Mouse (Mus musculus): ENCODE measurements around the gene Pola2.
A peak's percentile ranks its signal among the peaks of the same experiment; 100 is the strongest.

The Pola2 gene

DNA sequence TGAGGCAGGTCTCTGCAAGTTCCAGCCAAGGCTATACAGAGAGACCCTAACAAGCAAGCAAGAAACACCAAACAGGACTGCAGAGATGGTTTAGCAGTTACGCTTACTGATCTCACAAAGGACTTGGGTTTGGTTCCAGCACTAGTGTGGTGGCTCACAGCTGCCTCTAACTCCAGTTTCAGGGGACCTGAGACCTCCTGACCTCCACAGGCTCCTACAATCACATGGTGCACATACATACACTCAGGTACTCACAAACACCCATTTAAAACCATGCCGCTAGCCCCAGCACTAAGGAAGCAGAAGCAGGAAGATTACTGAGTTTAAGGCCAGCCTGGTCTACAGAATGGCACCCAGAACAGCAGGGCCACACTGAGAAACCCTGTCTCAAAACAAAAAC lies 802 bp upstream of the Pola2 start:
- DNase-seq = no peak

DNA sequence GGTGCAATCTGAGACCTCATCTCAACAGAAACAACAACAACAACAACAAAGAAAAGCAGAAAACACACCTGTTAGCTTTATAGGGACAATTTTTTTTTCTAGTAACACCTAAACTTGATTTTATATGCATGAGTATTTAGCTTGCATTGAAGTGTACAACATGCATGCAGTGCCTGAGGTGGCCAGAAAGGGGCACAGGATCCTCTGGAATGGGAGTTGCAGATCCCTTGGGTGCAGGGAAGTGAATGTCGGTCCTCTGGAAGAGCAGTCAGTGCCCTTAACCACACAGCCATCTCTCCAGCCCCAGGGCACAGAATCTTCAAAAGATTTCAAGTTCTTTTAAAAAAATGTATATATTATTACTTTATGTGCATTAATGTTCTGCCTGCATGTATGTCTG lies 1.4 kb downstream of the Pola2 start:
- DNase-seq = no peak

- no peak for DNase-seq
Observed at GRCm38 (mm10) chr19:5957371-5957770, 6.6 kb downstream of the Pola2 start.

- DNase-seq = peak; percentile 91 to 93
Observed at GRCm38 (mm10) chr19:5956685-5957084, 7.3 kb downstream of the Pola2 start.

DNA sequence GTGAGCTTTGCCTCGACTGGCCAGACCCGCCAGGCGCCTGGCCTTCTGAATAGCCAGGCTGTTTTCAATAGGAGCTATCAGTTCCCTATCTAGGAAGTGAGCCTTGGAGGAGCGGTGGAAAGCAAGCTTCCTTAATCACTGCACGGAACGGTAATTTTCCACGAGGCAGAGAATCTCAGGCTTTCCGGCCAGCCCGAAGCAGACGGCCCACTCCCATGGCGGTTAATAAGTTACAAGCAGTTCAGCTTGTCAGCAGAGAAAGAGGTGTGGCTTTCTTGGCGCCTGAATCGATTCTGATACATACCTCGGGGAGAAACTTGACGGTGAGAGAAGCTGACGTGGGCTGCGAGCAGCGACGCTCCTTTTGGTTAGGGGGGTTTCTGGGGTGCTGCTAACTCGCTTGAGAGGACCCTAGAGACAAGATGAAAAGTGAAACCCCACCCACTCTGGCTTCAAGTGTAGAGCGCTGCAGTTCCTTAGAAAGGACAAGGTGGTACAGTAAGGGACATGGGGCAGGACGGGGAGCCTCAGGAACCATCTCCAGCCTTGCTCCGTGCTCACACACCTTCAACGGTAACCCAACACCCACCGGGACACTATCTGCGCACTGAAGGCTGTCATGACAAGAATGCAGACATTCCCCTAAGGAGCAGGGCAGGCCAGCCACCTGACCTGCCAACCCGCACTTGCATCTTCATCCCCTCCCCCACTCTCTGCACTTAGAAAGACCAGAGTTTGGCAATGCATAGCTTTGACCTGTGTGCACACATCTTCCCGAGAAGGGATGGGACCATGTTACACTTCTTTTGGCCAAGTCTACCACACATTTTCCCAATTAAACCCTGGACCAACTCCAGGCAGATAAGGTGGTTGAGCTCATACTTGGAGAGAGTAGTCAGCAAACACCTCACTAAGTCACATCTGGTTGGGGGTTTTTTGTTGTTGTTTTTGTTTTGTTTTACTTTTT lies 8.0 kb downstream of the Pola2 start:
- no peak for DNase-seq

DNA sequence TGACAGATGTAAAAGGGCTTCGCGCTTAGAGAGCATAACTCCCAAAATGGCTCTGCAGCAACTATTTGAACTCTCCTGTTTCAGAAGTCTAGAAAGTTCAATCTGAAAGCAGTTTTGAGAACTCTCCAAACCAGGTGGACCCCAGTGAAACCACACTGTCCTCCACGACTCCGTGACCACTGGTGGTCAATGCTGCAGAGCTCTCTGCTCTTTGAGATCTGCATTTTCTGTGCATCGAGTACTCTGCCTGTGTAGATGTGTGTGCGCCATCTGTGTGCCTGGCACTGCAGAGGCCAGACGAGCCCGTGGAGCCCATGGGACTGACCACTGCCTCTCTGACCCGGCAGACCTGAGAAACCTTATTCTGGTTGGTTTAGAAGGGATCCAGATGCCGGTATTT lies 9.1 kb downstream of the Pola2 start:
- no peak for DNase-seq

DNA sequence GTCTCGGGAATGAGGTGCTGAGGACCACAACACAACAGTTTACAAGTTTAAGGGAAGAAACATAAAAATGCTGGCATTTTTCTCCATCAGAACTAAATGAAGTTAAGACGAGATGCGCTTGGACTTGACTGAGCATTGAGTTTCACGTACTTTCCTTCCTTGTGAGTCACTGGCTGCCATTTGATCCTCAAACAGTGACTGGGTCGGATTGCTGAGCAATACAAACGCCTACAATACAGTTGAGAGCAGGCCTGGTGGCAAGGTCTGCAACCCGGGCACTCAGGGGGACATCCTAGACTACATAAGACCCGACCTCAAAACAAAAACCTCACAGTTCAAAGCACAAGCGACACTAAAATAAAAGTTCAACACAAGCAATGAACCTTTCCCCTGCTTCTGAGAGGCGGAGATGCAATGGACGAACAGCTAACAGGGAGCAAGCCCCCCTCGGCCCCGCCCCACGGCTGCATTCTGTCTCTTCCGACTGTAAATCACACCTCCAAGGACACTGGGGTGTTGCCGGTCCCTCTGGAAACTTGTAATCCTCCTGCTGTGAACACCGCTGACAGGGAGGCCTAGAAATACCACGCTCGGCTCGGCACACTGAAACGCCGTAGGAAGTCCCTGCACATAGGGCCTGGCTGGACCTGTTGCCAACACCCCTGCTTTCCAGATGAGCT lies 9.8 kb downstream of the Pola2 start:
- DNase-seq = no peak

DNA sequence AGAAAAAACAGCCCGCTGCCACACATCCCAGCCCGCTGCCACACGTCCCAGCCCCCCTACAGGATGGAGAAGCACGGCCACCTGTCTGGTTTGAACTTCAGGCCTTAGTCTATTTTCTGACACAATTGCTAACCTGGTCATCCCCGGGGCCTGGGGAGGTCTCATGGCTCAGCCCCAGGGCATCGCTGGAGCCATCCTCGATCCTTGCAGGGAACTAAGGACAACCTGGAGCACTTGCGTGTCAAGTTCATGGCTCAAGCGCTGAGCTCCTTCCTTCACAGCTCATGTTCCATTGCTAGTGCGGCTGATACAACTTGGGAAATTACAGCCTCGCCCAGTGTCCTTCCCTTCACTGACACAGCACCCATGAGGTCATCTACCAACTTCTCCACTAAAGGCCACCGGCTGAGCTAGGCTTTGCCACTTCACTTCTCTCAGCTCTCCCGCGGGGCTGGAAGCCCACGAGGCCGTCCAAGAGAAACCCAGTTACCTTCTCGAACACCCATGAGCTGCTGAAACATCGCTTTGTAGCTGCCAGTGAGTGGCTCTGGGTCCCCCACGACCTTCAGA lies 10.7 kb downstream of the Pola2 start:
- no peak for DNase-seq

GRCm38 (mm10) chr19:5952071-5952691 lies 11.8 kb downstream of the Pola2 start:
- DNase-seq = no peak

GRCm38 (mm10) chr19:5951631-5952030 lies 12.4 kb downstream of the Pola2 start:
- DNase-seq = no peak

GRCm38 (mm10) chr19:5950218-5950617 lies 13.8 kb downstream of the Pola2 start:
- DNase-seq = no peak

DNA sequence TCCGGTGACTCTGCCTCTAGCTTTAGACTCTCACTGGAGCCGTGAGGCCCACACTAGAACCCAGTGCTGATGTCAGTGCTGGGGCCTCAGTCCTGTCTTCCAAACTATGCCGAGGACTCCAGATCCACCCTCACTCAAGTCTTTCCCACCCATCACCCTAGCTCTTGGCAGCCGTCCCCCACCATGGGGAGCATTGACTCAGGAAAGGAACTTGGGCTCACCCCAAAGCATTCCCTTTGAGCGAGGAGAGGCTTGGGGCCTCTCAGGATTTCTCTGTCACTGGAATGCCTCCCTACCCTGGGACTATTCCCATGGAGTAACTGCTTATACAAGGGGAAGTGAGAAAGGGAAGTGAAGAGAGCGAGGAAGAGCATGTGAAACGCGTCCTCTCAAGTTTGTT lies 18.1 kb downstream of the Pola2 start:
- DNase-seq = peak in 1 of 2 experiments; percentile 33

DNA sequence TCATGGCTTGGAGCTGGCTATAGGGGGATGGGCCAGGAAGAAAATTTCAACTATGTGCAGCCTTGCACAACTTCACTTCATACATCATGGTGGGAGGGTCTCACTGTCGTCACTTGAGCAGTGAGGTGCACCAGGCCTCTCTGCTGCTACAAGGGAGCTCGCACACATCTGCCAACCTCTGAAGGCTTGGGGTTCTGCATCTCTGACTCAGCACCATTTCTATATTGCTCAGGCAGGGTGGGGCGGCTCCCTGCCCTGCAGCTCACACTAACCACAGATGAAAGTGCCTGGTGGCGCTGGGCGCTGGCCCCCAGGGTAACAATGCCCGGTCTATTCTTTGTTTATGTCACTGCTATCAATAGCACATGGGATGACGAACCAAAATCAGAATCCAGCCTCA lies 19.0 kb downstream of the Pola2 start:
- DNase-seq = no peak

GRCm38 (mm10) chr19:5944145-5944544 lies 19.9 kb downstream of the Pola2 start:
- DNase-seq = no peak

- DNase-seq = no peak
Observed at GRCm38 (mm10) chr19:5943404-5943803, 20.6 kb downstream of the Pola2 start.

DNA sequence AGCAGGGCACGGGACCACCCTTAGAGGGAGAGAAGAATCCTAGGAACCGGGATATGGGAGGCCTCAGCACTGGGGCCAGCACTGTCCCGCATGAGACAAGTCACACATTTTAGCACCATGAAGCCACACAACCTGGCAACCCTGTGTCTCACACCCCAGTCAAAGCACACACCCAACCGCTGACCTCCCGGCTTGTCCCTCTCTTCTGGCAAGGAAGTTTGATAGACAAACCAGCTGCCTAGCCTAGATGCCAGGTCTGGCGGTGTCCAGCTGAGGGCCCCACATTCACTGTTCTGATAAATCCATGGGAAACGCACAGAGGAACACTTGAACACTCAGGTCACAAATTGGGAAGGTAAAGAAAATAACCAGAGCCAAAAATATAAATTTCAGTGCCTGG lies 21.4 kb downstream of the Pola2 start:
- no peak for DNase-seq

DNA sequence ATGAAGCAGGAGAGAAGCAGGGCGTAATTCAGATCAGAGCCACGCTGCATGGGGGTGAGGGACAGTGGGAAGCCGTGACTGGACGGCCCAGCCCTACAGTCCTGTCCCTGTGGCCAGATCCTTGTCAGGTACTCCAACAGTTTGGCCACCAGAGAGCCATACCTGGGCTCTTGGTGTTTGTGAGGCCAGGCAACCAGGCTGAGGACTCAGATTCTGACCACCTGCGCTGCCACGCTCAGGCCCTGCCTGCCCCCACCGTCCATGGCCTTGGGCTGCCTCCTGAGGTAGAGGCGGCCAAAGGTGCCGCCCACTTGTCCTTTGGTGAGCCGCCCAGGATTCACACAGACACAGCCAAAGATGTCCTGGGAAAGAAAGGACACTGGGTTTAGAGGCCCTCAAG lies 23.3 kb downstream of the Pola2 start:
- DNase-seq = peak; percentile 47 to 56

DNA sequence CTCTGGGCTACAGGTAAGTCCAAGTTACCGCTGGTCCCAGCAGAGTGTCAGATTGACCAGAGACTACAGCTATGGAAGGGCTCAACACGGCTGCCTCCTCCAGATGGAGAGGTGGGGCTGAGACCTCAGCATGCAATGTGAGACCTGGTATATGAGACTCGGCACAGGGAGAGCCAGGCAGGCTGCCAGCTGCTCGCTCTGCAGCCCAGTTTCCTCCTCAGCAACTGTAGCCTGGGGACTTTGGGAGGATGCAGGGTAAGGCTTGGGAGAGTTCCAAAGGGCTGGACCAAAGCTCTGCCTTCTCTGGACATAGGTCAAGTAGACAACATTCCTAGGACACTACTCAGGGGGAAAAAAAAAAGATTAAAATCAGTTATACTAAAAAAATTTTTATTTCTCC lies 23.8 kb downstream of the Pola2 start:
- DNase-seq = peak; percentile 92 to 95

DNA sequence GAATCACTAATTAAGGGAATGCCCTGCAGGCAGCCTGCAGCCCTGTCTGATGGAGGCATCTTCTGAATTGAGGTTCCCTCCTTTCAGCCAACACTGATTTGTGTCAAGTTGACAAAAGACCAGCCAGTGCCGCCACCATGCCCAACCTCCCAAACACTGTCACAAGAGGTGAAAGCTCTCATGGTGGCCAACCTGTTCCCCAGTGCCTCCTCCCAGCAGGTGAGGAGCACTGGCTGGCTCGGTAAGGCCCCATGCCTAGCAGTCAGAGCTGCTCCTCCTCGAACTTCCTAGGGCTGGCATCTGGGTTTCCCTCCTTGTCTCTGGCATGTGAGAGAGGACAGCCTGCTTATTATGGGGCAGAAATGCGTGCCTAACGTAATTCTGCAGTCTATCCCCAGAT lies 24.3 kb downstream of the Pola2 start:
- peak; percentile 40 to 51 for DNase-seq

- no peak for DNase-seq
Observed at GRCm38 (mm10) chr19:5938516-5938915, 25.5 kb downstream of the Pola2 start.

GRCm38 (mm10) chr19:5937836-5938406 lies 26.1 kb downstream of the Pola2 start:
- DNase-seq = peak in 1 of 2 experiments; percentile 42

DNA sequence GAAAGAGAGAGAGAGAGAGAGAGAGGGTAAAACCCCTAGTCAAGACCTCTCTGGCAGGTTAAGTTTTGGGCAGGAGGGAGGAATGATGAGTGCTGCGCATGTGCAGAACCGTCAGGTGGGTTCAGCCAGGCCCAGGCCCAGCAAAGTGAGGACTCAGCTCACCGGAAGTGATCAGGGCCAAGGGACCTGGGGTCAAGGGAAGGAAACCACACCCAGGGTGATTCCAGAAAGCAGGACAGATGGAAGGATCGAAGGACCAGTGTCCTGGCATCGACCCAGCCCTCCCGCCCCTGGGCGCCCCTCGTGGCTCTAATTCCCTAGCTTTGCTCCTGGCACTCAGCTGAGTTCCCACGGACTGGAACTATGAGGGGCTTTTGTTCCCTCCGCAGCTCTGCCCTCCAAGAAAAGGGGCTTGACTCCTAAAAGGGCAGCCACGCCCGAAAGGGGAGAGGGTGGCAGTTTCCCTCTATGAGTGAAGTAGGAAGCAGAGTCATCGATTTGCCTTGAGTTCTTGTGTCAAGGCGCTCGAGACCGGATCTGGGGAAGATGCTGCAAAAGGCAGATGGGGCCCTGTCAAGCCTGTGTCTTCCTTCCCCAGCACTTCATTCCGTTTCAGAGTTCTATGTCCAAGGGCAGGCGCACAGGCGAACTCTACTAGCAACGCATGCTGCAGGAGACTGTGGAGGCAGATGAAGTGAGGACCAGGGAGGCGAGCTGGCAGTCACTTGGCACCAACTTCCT lies 26.7 kb downstream of the Pola2 start:
- DNase-seq = peak in 1 of 2 experiments; percentile 31

All from cerebellum, postnatal 14 days (tissue).